Mouse (Mus musculus) forebrain, embryonic 11.5 days (tissue): Measurements from ENCODE around the gene Mlph. TPM values are rescaled to one million over a fixed set of nuclear protein-coding genes. Genes with fewer than 3 reads are reported as not detected.

Source experiments
- ATAC-seq: fragments of 200-750 bp; cut with Nextera tagmentation; replicated peaks from 2 replicates; pipeline ENCODE4 v1.8.0; 2017; ENCODE audit warnings: moderate TSS enrichment; ENCODE audit not compliant: low FRiP score
- DNase-seq: peaks from one replicate; pipeline ENCODE4 v3.0.0-alpha.2; 2017; ENCODE audit warnings: low spot score
- H3K27ac ChIP-seq: fragments of 300-500 bp; sonication (generic); 2 replicates; pipeline ENCODE4 v1.5.1; 2014; ENCODE audit warnings: low read depth, low read length
- H3K27me3 ChIP-seq: fragments of 300-500 bp; sonication (generic); 2 replicates; pipeline ENCODE4 v1.6.1; 2014; ENCODE audit warnings: mild to moderate bottlenecking, low read length, mixed read lengths; ENCODE audit not compliant: control insufficient read depth, insufficient read depth
- H3K36me3 ChIP-seq: fragments of 300-500 bp; sonication (generic); 2 replicates; pipeline ENCODE4 v1.6.1; 2014; ENCODE audit warnings: mild to moderate bottlenecking, low read length, moderate library complexity, mixed read lengths; ENCODE audit not compliant: control insufficient read depth, insufficient read depth
- H3K4me1 ChIP-seq: fragments of 300-500 bp; sonication (generic); replicated peaks from 2 replicates; pipeline ENCODE4 v1.6.1; 2014; ENCODE audit warnings: low read length, mixed read lengths; ENCODE audit not compliant: control insufficient read depth, insufficient read depth
- H3K4me2 ChIP-seq: fragments of 300-500 bp; sonication (generic); 2 replicates; pipeline ENCODE4 v1.6.1; 2014; ENCODE audit warnings: low read depth, mild to moderate bottlenecking, low read length, moderate library complexity, mixed read lengths; ENCODE audit not compliant: severe bottlenecking
- H3K4me3 ChIP-seq: fragments of 300-500 bp; sonication (generic); 2 replicates; pipeline ENCODE4 v1.5.1; 2014; ENCODE audit warnings: low read depth, low read length
- H3K9ac ChIP-seq: fragments of 300-500 bp; sonication (generic); 2 replicates; pipeline ENCODE4 v1.6.1; 2014; ENCODE audit warnings: low read length
- H3K9me3 ChIP-seq: fragments of 300-500 bp; sonication (generic); 2 replicates; pipeline ENCODE4 v1.6.1; 2016; ENCODE audit warnings: low read length, mixed read lengths; ENCODE audit not compliant: control insufficient read depth
- WGBS: fragments of 180-500 bp; shearing (Covaris S2); extraction: QIAGEN DNeasy Blood & Tissue Kit; methylation state at CpG from one replicate; pipeline ENCODE4 v1.1.7; 2014; 5-methylcytosine and 5-hydroxymethylcytosine counted together
- polyA plus RNA-seq: library from polyadenylated mRNA; unstranded; fragments of >200 nt; fragmentation: Nextera tagmentation; extraction: Ambion mirVana; gene quantifications from 2 replicates; pipeline ENCODE4 v1.2.1, GENCODE M21; 2014

The Mlph gene
- polyA plus RNA-seq, 1 experiment from 2014 or later: 0.13 TPM

DNA sequence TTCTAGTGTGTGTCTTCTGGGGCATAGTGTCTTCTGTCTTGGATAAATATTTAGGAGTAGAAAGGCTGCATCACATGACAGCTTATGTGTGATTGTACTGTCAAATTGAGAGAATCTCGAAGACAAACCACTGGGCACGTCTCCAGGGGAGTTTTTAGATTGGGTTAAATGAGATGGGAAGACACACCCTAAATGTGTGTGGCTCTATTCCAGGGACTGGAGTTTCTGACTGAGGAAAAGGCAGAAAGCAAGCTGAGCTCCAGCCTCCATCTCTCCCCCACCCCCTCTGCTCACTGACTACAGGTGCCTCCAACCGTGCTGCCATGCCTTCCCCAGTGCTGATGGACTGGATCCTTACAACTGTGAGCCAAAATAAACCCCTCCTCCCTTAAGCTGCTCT is 66.5 kb downstream of the Mlph start:
- H3K4me2 ChIP-seq: no peak overlapping the region
- no peaks in the 10 kb centered on the region for H3K4me1 ChIP-seq
- no peaks in the 10 kb centered on the region for H3K9me3 ChIP-seq
- ATAC-seq (no peak), DNase-seq (no peak)
- H3K9ac ChIP-seq: no peak overlapping the region
- no peak overlapping the region for H3K27ac ChIP-seq
- H3K4me3 ChIP-seq: no peak overlapping the region
- no peaks in the 10 kb centered on the region for H3K27me3 ChIP-seq
- WGBS: 83% methylated on average over 3 of the region's 3 CpGs
- no peaks in the 10 kb centered on the region for H3K36me3 ChIP-seq

DNA sequence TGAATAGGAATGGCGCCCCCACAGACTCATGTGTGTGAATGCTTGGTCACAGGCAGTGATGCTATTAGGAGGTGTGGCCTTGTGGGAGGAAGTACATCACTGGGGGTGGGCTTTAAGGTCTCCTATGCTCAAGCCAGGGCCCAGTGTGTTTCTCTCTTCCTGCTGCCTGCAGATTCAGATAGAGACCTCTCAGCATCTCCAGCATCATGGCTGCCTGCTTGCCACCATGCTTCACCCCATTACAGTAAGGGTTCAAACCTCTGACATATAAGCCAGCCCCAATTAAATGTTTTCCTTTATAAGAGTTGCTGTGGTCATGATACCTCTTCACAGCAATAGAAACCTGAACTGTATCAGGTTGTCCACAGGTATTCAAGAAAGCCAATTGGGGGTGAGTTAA is 81.0 kb downstream of the Mlph start:
- H3K4me3 ChIP-seq: no peak overlapping the region
- DNase-seq: no peak
- ATAC-seq: no peak
- H3K27ac ChIP-seq: no peak overlapping the region
- H3K9me3 ChIP-seq: no peaks in the 10 kb centered on the region; the same call in 1 of the 2 replicates
- H3K27me3 ChIP-seq: no peaks in the 10 kb centered on the region; the same call in 1 of the 2 replicates
- no peak overlapping the region for H3K9ac ChIP-seq
- peaks cover 7% of the 10 kb centered on the region; the same call in 1 of the 2 replicates for H3K4me1 ChIP-seq
- no peaks in the 10 kb centered on the region for H3K36me3 ChIP-seq
- 95% methylated on average over 1 of the region's 1 CpGs for WGBS
- no peak overlapping the region for H3K4me2 ChIP-seq

DNA sequence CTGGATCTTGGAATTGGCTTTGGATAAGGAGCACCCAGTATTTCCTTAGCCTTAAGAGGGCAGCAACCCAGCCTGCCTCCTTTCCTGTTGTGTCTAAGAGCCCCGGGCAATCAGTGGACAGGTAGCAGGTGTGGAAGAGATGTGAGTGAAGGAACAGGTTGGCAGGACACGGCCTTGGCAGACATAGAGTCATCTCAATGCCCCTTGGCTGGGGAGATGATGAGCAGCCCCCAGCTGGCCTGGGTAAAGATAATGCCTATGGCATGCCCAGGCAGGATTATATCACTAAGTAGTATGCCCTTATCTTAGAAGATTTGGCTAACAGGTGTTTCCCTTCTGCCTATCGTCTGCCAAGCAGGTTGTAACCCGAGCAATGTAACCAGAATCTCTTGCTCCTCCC is 82.3 kb downstream of the Mlph start:
- Histone ChIP-seq H3K27me3 (no peaks in the 10 kb centered on the region; the same call in 1 of the 2 replicates), H3K9ac (no peak overlapping the region), H3K4me3 (no peak overlapping the region), H3K9me3 (no peaks in the 10 kb centered on the region; the same call in 1 of the 2 replicates), H3K4me2 (no peak overlapping the region), H3K27ac (no peak overlapping the region), H3K4me1 (peaks cover 7% of the 10 kb centered on the region; the same call in 1 of the 2 replicates), H3K36me3 (no peaks in the 10 kb centered on the region)
- ATAC-seq (no peak), DNase-seq (no peak)
- WGBS: 89% methylated on average over 4 of the region's 4 CpGs

DNA sequence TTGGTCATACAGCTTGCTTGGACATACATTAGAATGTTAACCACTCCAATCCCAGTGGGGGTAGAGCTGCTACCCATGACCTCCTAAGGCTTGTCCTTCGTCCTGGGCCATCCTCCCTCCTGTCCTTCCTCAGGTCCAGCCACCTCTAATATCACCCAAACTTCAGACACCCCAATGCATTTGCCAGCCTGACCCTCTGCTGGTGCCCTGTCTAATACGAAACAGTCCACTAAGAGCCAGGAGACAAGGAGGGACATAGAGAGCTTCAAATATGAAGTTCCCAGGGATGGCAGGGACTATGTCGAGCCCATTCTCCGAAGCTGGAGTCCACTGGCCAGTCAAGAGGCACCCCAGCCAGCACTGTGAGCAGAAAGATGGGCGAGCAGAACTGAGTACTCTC is 82.8 kb downstream of the Mlph start:
- Histone ChIP-seq H3K4me1 (peaks cover 7% of the 10 kb centered on the region; the same call in 1 of the 2 replicates), H3K27ac (no peak overlapping the region), H3K36me3 (no peaks in the 10 kb centered on the region), H3K9ac (no peak overlapping the region), H3K9me3 (no peaks in the 10 kb centered on the region; the same call in 1 of the 2 replicates), H3K4me3 (no peak overlapping the region; the same call in 1 of the 2 replicates), H3K27me3 (no peaks in the 10 kb centered on the region; the same call in 1 of the 2 replicates), H3K4me2 (no peak overlapping the region)
- ATAC-seq: no peak
- DNase-seq: no peak
- 86% methylated on average over 5 of the region's 5 CpGs for WGBS

- no peaks in the 10 kb centered on the region; the same call in 1 of the 2 replicates for H3K27me3 ChIP-seq
- H3K4me3 ChIP-seq: peak within 1 kb of the TSS; percentile 69
- H3K9ac ChIP-seq: peak within 1 kb of the TSS; percentile 76
- peak; percentile 80 for DNase-seq
- no peaks in the 10 kb centered on the region; the same call in 1 of the 2 replicates for H3K9me3 ChIP-seq
- H3K36me3 ChIP-seq: no peaks in the 10 kb centered on the region
- peaks cover 7% of the 10 kb centered on the region; the same call in 1 of the 2 replicates for H3K4me1 ChIP-seq
- 2% methylated on average over 59 of the region's 59 CpGs for WGBS
- H3K4me2 ChIP-seq: peak within 1 kb of the TSS; percentile 99
- peak; percentile 81 for ATAC-seq
- no peak within 1 kb of the TSS for H3K27ac ChIP-seq
Observed at GRCm38 (mm10) chr1:90998268-90998890, 83.5 kb downstream of the Mlph start, which contains the start of gene Lrrfip1. TSS of gene Lrrfip1 (plus strand) at chr1:90998737.

GRCm38 (mm10) chr1:90998891-90999611 is 84.2 kb downstream of the Mlph start:
- Histone ChIP-seq H3K27me3 (no peaks in the 10 kb centered on the region; the same call in 1 of the 2 replicates), H3K27ac (no peak overlapping the region), H3K36me3 (no peaks in the 10 kb centered on the region), H3K9ac (peak overlapping the region; percentile 76), H3K4me1 (peaks cover 7% of the 10 kb centered on the region; the same call in 1 of the 2 replicates), H3K9me3 (no peaks in the 10 kb centered on the region; the same call in 1 of the 2 replicates), H3K4me2 (peak overlapping the region; percentile 99), H3K4me3 (peak overlapping the region; percentile 69)
- ATAC-seq (peak; percentile 83), DNase-seq (peak; percentile 58)
- 2% methylated on average over 41 of the region's 41 CpGs for WGBS

DNA sequence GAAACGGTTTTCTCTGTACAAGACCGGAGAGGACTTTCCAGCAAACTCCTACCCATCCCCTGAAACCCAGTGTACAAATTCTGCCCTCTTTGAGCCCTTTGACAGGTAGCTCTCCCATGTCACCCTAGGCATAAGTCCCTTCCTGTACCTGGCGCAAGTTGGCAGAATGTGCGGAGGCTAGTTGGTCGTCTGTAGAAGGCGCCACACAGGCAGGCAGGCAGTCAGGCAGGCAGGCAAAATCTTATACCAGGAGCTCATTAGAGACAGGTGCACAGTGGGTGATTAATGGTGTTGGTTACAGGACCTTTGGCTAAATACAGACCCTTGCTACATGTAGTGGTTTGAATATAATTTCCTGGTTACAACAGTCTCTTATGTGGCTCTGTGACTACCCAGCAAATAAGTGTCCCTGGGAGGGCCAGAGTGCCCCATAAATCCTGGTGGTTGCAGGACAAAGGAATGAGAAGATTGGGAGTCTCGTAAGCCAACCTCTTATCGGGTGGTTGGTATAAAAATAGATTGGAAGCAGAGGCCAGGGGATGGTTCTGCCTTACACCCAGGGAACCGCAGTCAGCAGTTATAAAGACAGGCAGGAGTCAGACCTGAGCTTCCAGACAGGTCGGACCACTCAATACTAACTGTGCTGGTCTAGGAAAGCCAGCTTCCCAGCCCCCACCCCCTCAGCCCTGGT is 85.2 kb downstream of the Mlph start:
- H3K27me3 ChIP-seq: no peaks in the 10 kb centered on the region; the same call in 1 of the 2 replicates
- no peak overlapping the region for H3K4me3 ChIP-seq
- peak overlapping the region; percentile 99; the same call in 1 of the 2 replicates for H3K4me2 ChIP-seq
- H3K27ac ChIP-seq: no peak overlapping the region
- 77% methylated on average over 10 of the region's 10 CpGs for WGBS
- no peaks in the 10 kb centered on the region for H3K36me3 ChIP-seq
- H3K9ac ChIP-seq: no peak overlapping the region
- DNase-seq (no peak), ATAC-seq (no peak)
- no peaks in the 10 kb centered on the region; the same call in 1 of the 2 replicates for H3K9me3 ChIP-seq
- H3K4me1 ChIP-seq: peaks cover 7% of the 10 kb centered on the region; the same call in 1 of the 2 replicates
